Mouse (Mus musculus): ENCODE data around the gene Ubqln4. TPM values are rescaled to one million over a fixed set of nuclear protein-coding genes. Genes with fewer than 3 reads are reported as not detected.

Gene Ubqln4
- polyA plus RNA-seq, 1 experiment from 2014 or later, result 60.8 TPM

- Histone ChIP-seq H3K9me3 (ENCODE audit: control insufficient read depth, low read length) (no peaks in the 10 kb centered on the region), H3K27ac (ENCODE audit: low read depth) (no peak overlapping the region), H3K4me2 (ENCODE audit: low read length) (no peak overlapping the region), H3K4me3 (ENCODE audit: low read depth, low read length) (no peak overlapping the region), H3K9ac (ENCODE audit: low read length) (no peak overlapping the region), H3K36me3 (ENCODE audit: control insufficient read depth, insufficient read depth, low read length) (no peaks in the 10 kb centered on the region), H3K4me1 (replicated peaks; ENCODE audit: control insufficient read depth, insufficient read depth, low read length) (peaks cover 9% of the 10 kb centered on the region), H3K27me3 (replicated peaks; ENCODE audit: control insufficient read depth, insufficient read depth, low read length) (no peaks in the 10 kb centered on the region)
- ATAC-seq (replicated peaks; ENCODE audit: low FRiP score, low TSS enrichment, low read depth), result no peak
- WGBS, result 70% methylated on average over 3 of the region's 3 CpGs
- no peak for DNase-seq (ENCODE audit: low spot score)
These were observed 63.5 kb downstream of the Ubqln4 start for GRCm38 (mm10) chr3:88616951-88617500.

- Histone ChIP-seq H3K4me3 (ENCODE audit: low read depth, low read length) (no peak overlapping the region), H3K27me3 (replicated peaks; ENCODE audit: control insufficient read depth, insufficient read depth, low read length) (no peaks in the 10 kb centered on the region), H3K9ac (ENCODE audit: low read length) (no peak overlapping the region), H3K4me2 (ENCODE audit: low read length) (no peak overlapping the region), H3K36me3 (ENCODE audit: control insufficient read depth, insufficient read depth, low read length) (no peaks in the 10 kb centered on the region), H3K9me3 (ENCODE audit: control insufficient read depth, low read length) (no peaks in the 10 kb centered on the region), H3K4me1 (replicated peaks; ENCODE audit: control insufficient read depth, insufficient read depth, low read length) (peaks cover 9% of the 10 kb centered on the region), H3K27ac (ENCODE audit: low read depth) (no peak overlapping the region)
- 71% methylated on average over 8 of the region's 8 CpGs for WGBS
- DNase-seq (ENCODE audit: low spot score) (no peak), ATAC-seq (replicated peaks; ENCODE audit: low FRiP score, low TSS enrichment, low read depth) (no peak)
These were observed 64.7 kb downstream of the Ubqln4 start for GRCm38 (mm10) chr3:88618074-88618871.

MicroRNA genes within 50 kb of the gene (microRNA counts, 519-probe panel; counts per million panel counts)
- microRNA mmu-miR-1905, result not detected

Small RNA genes within 50 kb of the gene (microRNA-seq; reads per million reads assigned to microRNA genes)
- not detected for gene Mir1905

Other genes starting within 250 kb of the Ubqln4 start
- 140 and 161 TPM in 2 replicates for gene Glmp, start 228.7 kb upstream of the Ubqln4 start, polyA plus RNA-seq (2014; fragmentation: Nextera tagmentation; extraction: Ambion mirVana)
- 17.1 and 17.3 TPM in 2 replicates for gene Tmem79, start 217.6 kb upstream of the Ubqln4 start, polyA plus RNA-seq (2014; fragmentation: Nextera tagmentation; extraction: Ambion mirVana)
- gene Smg5, start 217.5 kb upstream of the Ubqln4 start, polyA plus RNA-seq (2014; fragmentation: Nextera tagmentation; extraction: Ambion mirVana), result 39.4 and 40.1 TPM in 2 replicates
- gene Paqr6, start 189.2 kb upstream of the Ubqln4 start, polyA plus RNA-seq (2014; fragmentation: Nextera tagmentation; extraction: Ambion mirVana), result 1.5 and 2.4 TPM in 2 replicates
- gene Bglap3, start 181.0 kb upstream of the Ubqln4 start, polyA plus RNA-seq (2014; fragmentation: Nextera tagmentation; extraction: Ambion mirVana), result 0.28 and 0.30 TPM in 2 replicates
- not detected in 2 replicates for gene Bglap2, start 175.1 kb upstream of the Ubqln4 start, polyA plus RNA-seq (2014; fragmentation: Nextera tagmentation; extraction: Ambion mirVana)
- 0.64 TPM in 1 of 2 replicates, not detected in the other for gene Bglap, start 169.3 kb upstream of the Ubqln4 start, polyA plus RNA-seq (2014; fragmentation: Nextera tagmentation; extraction: Ambion mirVana)
- 150 and 154 TPM in 2 replicates for gene Pmf1, start 143.4 kb upstream of the Ubqln4 start, polyA plus RNA-seq (2014; fragmentation: Nextera tagmentation; extraction: Ambion mirVana)
- 19.7 and 20.1 TPM in 2 replicates for gene Slc25a44, start 128.6 kb upstream of the Ubqln4 start, polyA plus RNA-seq (2014; fragmentation: Nextera tagmentation; extraction: Ambion mirVana)
- gene Sema4a, start 92.6 kb upstream of the Ubqln4 start, polyA plus RNA-seq (2014; fragmentation: Nextera tagmentation; extraction: Ambion mirVana), result 11.1 and 13.3 TPM in 2 replicates
- gene Lmna, start 43.8 kb upstream of the Ubqln4 start, polyA plus RNA-seq (2014; fragmentation: Nextera tagmentation; extraction: Ambion mirVana), result 86.0 and 96.0 TPM in 2 replicates
- 19.8 and 23.8 TPM in 2 replicates for gene Mex3a, start 21.4 kb upstream of the Ubqln4 start, polyA plus RNA-seq (2014; fragmentation: Nextera tagmentation; extraction: Ambion mirVana)
- gene Rab25, start 5.5 kb upstream of the Ubqln4 start, polyA plus RNA-seq (2014; fragmentation: Nextera tagmentation; extraction: Ambion mirVana), result 55.6 and 56.9 TPM in 2 replicates
- gene Lamtor2, start 684 bp upstream of the Ubqln4 start, polyA plus RNA-seq (2014; fragmentation: Nextera tagmentation; extraction: Ambion mirVana), result 98.9 and 102 TPM in 2 replicates
- 290 and 316 TPM in 2 replicates for gene Ssr2, start 22.1 kb downstream of the Ubqln4 start, polyA plus RNA-seq (2014; fragmentation: Nextera tagmentation; extraction: Ambion mirVana)
- gene Arhgef2, start 52.2 kb downstream of the Ubqln4 start, polyA plus RNA-seq (2014; fragmentation: Nextera tagmentation; extraction: Ambion mirVana), result 87.0 and 98.4 TPM in 2 replicates
- gene Rxfp4, start 99.4 kb downstream of the Ubqln4 start, polyA plus RNA-seq (2014; fragmentation: Nextera tagmentation; extraction: Ambion mirVana), result not detected in 2 replicates
- gene Khdc4, start 132.0 kb downstream of the Ubqln4 start, polyA plus RNA-seq (2014; fragmentation: Nextera tagmentation; extraction: Ambion mirVana), result 78.9 and 87.9 TPM in 2 replicates
- gene Rit1, start 163.1 kb downstream of the Ubqln4 start, polyA plus RNA-seq (2014; fragmentation: Nextera tagmentation; extraction: Ambion mirVana), result 56.4 and 62.1 TPM in 2 replicates
- 28.6 and 29.7 TPM in 2 replicates for gene Syt11, start 221.4 kb downstream of the Ubqln4 start, polyA plus RNA-seq (2014; fragmentation: Nextera tagmentation; extraction: Ambion mirVana)